Mouse (Mus musculus) brain, embryonic 14.5 days (tissue): ENCODE measurements around the gene Tyrobp.

Source experiments
- CTCF ChIP-seq: fragments of 200-500 bp; IDR thresholded peaks from 2 replicates; pipeline ENCODE4 v1.5.1; 2012; ENCODE audit warnings: inconsistent platforms, mild to moderate bottlenecking, moderate library complexity, borderline replicate concordance; ENCODE audit not compliant: insufficient read depth, insufficient read length; ENCODE audit errors: extremely low read depth
- POLR2A ChIP-seq: fragments of 200-500 bp; IDR thresholded peaks from 2 replicates; pipeline ENCODE4 v1.6.1; 2012; ENCODE audit warnings: mild to moderate bottlenecking, inconsistent platforms, borderline replicate concordance; ENCODE audit not compliant: poor library complexity, insufficient read depth, insufficient read length, severe bottlenecking; ENCODE audit errors: extremely low read depth

GRCm38 (mm10) chr7:30459484-30459883, 45.9 kb downstream of the Tyrobp start:
- TF ChIP-seq CTCF (no peak), POLR2A (no peak)
